Mouse (Mus musculus): ENCODE measurements at regions not wholly inside any gene's neighbourhood (a gene's known extent, or its start where the extent isn't known, plus 50 kb on each side); places are given as distances from the start of the nearest gene placed in this dataset.

- TF ChIP-seq UBTF (IDR thresholded peaks at IDR 0.05; ENCODE audit: low read depth, low read length), result no peak
- no peak for TF ChIP-seq PAX5 (IDR thresholded peaks at IDR 0.05; ENCODE audit: low read length)
- TF ChIP-seq ETS1 (conservative IDR thresholded peaks at IDR 0.05; ENCODE audit: low read depth, low read length), result no peak
- no peak for TF ChIP-seq CTCF (conservative IDR thresholded peaks at IDR 0.05 in 1 of 2, IDR thresholded peaks at IDR 0.05 in 1 of 2; ENCODE audit: low read depth in 2 of 2, low read length in 2 of 2)
- TF ChIP-seq NRF1 (IDR thresholded peaks at IDR 0.05; ENCODE audit: low read depth, low read length), result no peak
- no peak for TF ChIP-seq JUND (conservative IDR thresholded peaks at IDR 0.05; ENCODE audit: low read depth, low read length)
- no peak for TF ChIP-seq NELFE (IDR thresholded peaks at IDR 0.05; ENCODE audit: low read depth, low read length)
- no peak for TF ChIP-seq ELF1 (IDR thresholded peaks at IDR 0.05; ENCODE audit: low read depth, low read length)
These were observed 173.9 kb upstream of the Tenm4 start for GRCm38 (mm10) chr7:95997190-95997589.

GRCm38 (mm10) chr7:95999189-95999588 lies 171.9 kb upstream of the Tenm4 start:
- TF ChIP-seq MAFK (IDR thresholded peaks at IDR 0.05; ENCODE audit: insufficient replicate concordance, low read length) (no peak), POLR2A (IDR thresholded peaks at IDR 0.05; ENCODE audit: low read depth, low read length) (no peak), EP300 (IDR thresholded peaks at IDR 0.05; ENCODE audit: low read length) (no peak), JUN (IDR thresholded peaks at IDR 0.05; ENCODE audit: insufficient read depth, low read depth, low read length) (no peak), ZMIZ1 (IDR thresholded peaks at IDR 0.05; ENCODE audit: low read depth, low read length) (no peak), MAX (IDR thresholded peaks at IDR 0.05; ENCODE audit: low read length) (no peak), E2F4 (IDR thresholded peaks at IDR 0.05; ENCODE audit: insufficient replicate concordance, low read depth, low read length) (no peak), TCF12 (IDR thresholded peaks at IDR 0.05; ENCODE audit: low read depth, low read length) (no peak), NELFE (IDR thresholded peaks at IDR 0.05; ENCODE audit: low read depth, low read length) (no peak), ELF1 (IDR thresholded peaks at IDR 0.05; ENCODE audit: low read depth, low read length) (no peak), MEF2A (IDR thresholded peaks at IDR 0.05; ENCODE audit: borderline replicate concordance, low read depth, low read length) (no peak), UBTF (IDR thresholded peaks at IDR 0.05; ENCODE audit: low read depth, low read length) (no peak), RCOR1 (conservative IDR thresholded peaks at IDR 0.05; ENCODE audit: low read depth, low read length) (no peak), MAZ (IDR thresholded peaks at IDR 0.05; ENCODE audit: low read depth, low read length) (no peak), ZC3H11A (IDR thresholded peaks at IDR 0.05; ENCODE audit: low read depth, low read length) (no peak), HCFC1 (IDR thresholded peaks at IDR 0.05; ENCODE audit: low read depth, low read length) (no peak), KAT2A (IDR thresholded peaks at IDR 0.05; ENCODE audit: insufficient replicate concordance, low read length) (no peak), CHD2 (IDR thresholded peaks at IDR 0.05; ENCODE audit: low read length) (no peak), PAX5 (IDR thresholded peaks at IDR 0.05; ENCODE audit: low read length) (no peak)
- Histone ChIP-seq H3K4me3 (replicated peaks in 1 of 3; ENCODE audit: low read depth in 2 of 3, low read length in 2 of 3, poor library complexity in 1 of 3) (no peak overlapping the region), H3K27me3 (replicated peaks) (no peaks in the 10 kb centered on the region), H3K9me3 (replicated peaks; ENCODE audit: low read length) (peaks cover 69% of the 10 kb centered on the region), H3K9ac (ENCODE audit: insufficient read depth, low read depth) (no peak overlapping the region), H3K27ac (ENCODE audit: insufficient read depth, low read depth) (no peak overlapping the region), H3K4me1 (ENCODE audit: control insufficient read depth in 1 of 2, insufficient read depth in 2 of 2) (no peaks in the 10 kb centered on the region), H3K79me2 (replicated peaks; ENCODE audit: control insufficient read depth, extremely low read depth, insufficient read depth, poor library complexity, severe bottlenecking) (no peaks in the 10 kb centered on the region), H3K36me3 (replicated peaks in 1 of 2; ENCODE audit: control insufficient read depth in 1 of 2, insufficient read depth in 1 of 2, low read length in 1 of 2) (no peaks in the 10 kb centered on the region), H3K4me2 (ENCODE audit: insufficient read depth, low read depth, poor library complexity, severe bottlenecking) (no peak overlapping the region)
- no peak for DNase-seq (ENCODE audit: extremely low read depth)
- dilution Hi-C loops (cut with MboI; ENCODE audit: extremely low pct_ligation_motif_present, extremely low pct_unique_long_range_greater_than_20kb, low sequenced_read_pairs), result no loop called here
- in situ Hi-C loops (cut with MboI; ENCODE audit: low pct_ligation_motif_present, low pct_unique_long_range_greater_than_20kb, low sequenced_read_pairs), result no loop called here

More at GRCm38 (mm10) chr7:95997190-95997589, 173.9 kb upstream of the Tenm4 start:
- dilution Hi-C loops (cut with MboI; ENCODE audit: extremely low pct_ligation_motif_present, extremely low pct_unique_long_range_greater_than_20kb, low sequenced_read_pairs) (no loop called here), in situ Hi-C loops (cut with MboI; ENCODE audit: low pct_ligation_motif_present, low pct_unique_long_range_greater_than_20kb, low sequenced_read_pairs) (no loop called here)
- Histone ChIP-seq H3K27me3 (replicated peaks) (no peaks in the 10 kb centered on the region), H3K9ac (ENCODE audit: insufficient read depth, low read depth) (no peak overlapping the region), H3K4me3 (replicated peaks in 1 of 3; ENCODE audit: low read depth in 2 of 3, low read length in 2 of 3, poor library complexity in 1 of 3) (no peak overlapping the region), H3K4me2 (ENCODE audit: insufficient read depth, low read depth, poor library complexity, severe bottlenecking) (no peak overlapping the region), H3K79me2 (replicated peaks; ENCODE audit: control insufficient read depth, extremely low read depth, insufficient read depth, poor library complexity, severe bottlenecking) (no peaks in the 10 kb centered on the region), H3K27ac (ENCODE audit: insufficient read depth, low read depth) (no peak overlapping the region), H3K36me3 (replicated peaks in 1 of 2; ENCODE audit: control insufficient read depth in 1 of 2, insufficient read depth in 1 of 2, low read length in 1 of 2) (no peaks in the 10 kb centered on the region), H3K9me3 (replicated peaks; ENCODE audit: low read length) (peaks cover 68% of the 10 kb centered on the region), H3K4me1 (ENCODE audit: control insufficient read depth in 1 of 2, insufficient read depth in 2 of 2) (no peaks in the 10 kb centered on the region)
- DNase-seq (ENCODE audit: extremely low read depth), result no peak
